Mouse (Mus musculus) myocyte (in vitro differentiated cells): ENCODE data around the gene A930002H24Rik.

Experiments
- CEBPB ChIP-seq: IDR thresholded peaks from 2 replicates; pipeline ENCODE4 v1.6.1; 2011; ENCODE audit warnings: mild to moderate bottlenecking, moderate library complexity; ENCODE audit not compliant: poor library complexity, insufficient read depth, severe bottlenecking
- E2F4 ChIP-seq: IDR thresholded peaks from one replicate; pipeline ENCODE4 v1.6.1; 2011; ENCODE audit warnings: mild to moderate bottlenecking, control low read depth, moderate library complexity; ENCODE audit not compliant: insufficient read depth
- MAX ChIP-seq: IDR thresholded peaks from one replicate; pipeline ENCODE4 v1.6.1; 2011; ENCODE audit warnings: low read depth, mild to moderate bottlenecking, control low read depth
- MYOD1 ChIP-seq, 3 experiments: IDR thresholded peaks; one replicate each; pipeline ENCODE4 v1.6.1; 2011; ENCODE audit warnings: control low read depth in 2 of 3, low read depth in 2 of 3, mild to moderate bottlenecking in 2 of 3, moderate library complexity in 1 of 3; ENCODE audit not compliant: insufficient read length in 2 of 3, control insufficient read depth in 1 of 3
- MYOG ChIP-seq, 3 experiments: IDR thresholded peaks; one replicate each; pipeline ENCODE4 v1.6.1; 2011; ENCODE audit warnings: control low read depth in 2 of 3, low read depth in 2 of 3, mild to moderate bottlenecking in 2 of 3; ENCODE audit not compliant: insufficient read length in 2 of 3, control insufficient read depth in 1 of 3, insufficient read depth in 1 of 3
- POLR2A ChIP-seq: IDR thresholded peaks from one replicate; pipeline ENCODE4 v1.6.1; 2011; ENCODE audit warnings: low read depth, mild to moderate bottlenecking, control low read depth, moderate library complexity; ENCODE audit not compliant: insufficient read length
- POLR2AphosphoS2 ChIP-seq: IDR thresholded peaks from one replicate; pipeline ENCODE4 v1.6.1; 2011; ENCODE audit warnings: low read depth, control low read depth; ENCODE audit not compliant: insufficient read length
- SRF ChIP-seq: IDR thresholded peaks from one replicate; pipeline ENCODE4 v1.6.1; 2011; ENCODE audit warnings: low read depth; ENCODE audit not compliant: control insufficient read depth, insufficient read length
- USF1 ChIP-seq: IDR thresholded peaks from one replicate; pipeline ENCODE4 v1.6.1; 2011; ENCODE audit warnings: low read depth, mild to moderate bottlenecking, control low read depth, moderate library complexity

GRCm38 (mm10) chr17:63857023-63857544 lies 6.5 kb downstream of the A930002H24Rik start:
- no peak for TF ChIP-seq POLR2AphosphoS2
- no peak for TF ChIP-seq USF1
- no peak for TF ChIP-seq MAX
- no peak for TF ChIP-seq POLR2A
- TF ChIP-seq CEBPB, result no peak
- no peak for TF ChIP-seq MYOD1 (IDR thresholded peaks at IDR 0.05; ENCODE audit: control insufficient read depth in 1 of 3, insufficient read length in 2 of 3, low read depth in 2 of 3)
- no peak for TF ChIP-seq E2F4
- TF ChIP-seq SRF, result no peak
- TF ChIP-seq MYOG (IDR thresholded peaks at IDR 0.05; ENCODE audit: control insufficient read depth in 1 of 3, insufficient read depth in 1 of 3, insufficient read length in 2 of 3, low read depth in 2 of 3), result no peak
